Mouse (Mus musculus) CH12.LX (cell line): Measurements from ENCODE around the gene Ccdc88c. TPM values are rescaled to one million over a fixed set of nuclear protein-coding genes. Genes with fewer than 3 reads are reported as not detected.

ENCODE experiments used
- DNase-seq: peaks from one replicate; pipeline ENCODE4 v3.0.0-alpha.2; 2013; ENCODE audit errors: extremely low read depth
- H3K27ac ChIP-seq: 2 replicates; pipeline ENCODE4 v1.5.1; 2012; ENCODE audit warnings: low read depth, mild to moderate bottlenecking, control low read depth, moderate library complexity; ENCODE audit not compliant: insufficient read depth
- H3K27me3 ChIP-seq: replicated peaks from 2 replicates; pipeline ENCODE3; 2012; ENCODE audit warnings: inconsistent platforms
- H3K36me3 ChIP-seq, 2 experiments: replicated peaks in 1 of 2; 2 replicates each; pipeline versions ENCODE3 to v1.6.1; 2012; ENCODE audit warnings: inconsistent platforms in 1 of 2, low read length in 1 of 2, mild to moderate bottlenecking in 1 of 2, mixed read lengths in 1 of 2, moderate library complexity in 1 of 2; ENCODE audit not compliant: control insufficient read depth in 1 of 2, insufficient read depth in 1 of 2
- H3K4me1 ChIP-seq, 2 experiments: 2 replicates each; pipeline ENCODE4 v1.6.1; 2012; ENCODE audit warnings: inconsistent platforms in 1 of 2, moderate library complexity in 1 of 2; ENCODE audit not compliant: insufficient read depth in 2 of 2, control insufficient read depth in 1 of 2
- H3K4me2 ChIP-seq: 2 replicates; pipeline ENCODE4 v1.6.1; 2012; ENCODE audit warnings: low read depth, mild to moderate bottlenecking, control low read depth; ENCODE audit not compliant: poor library complexity, insufficient read depth, severe bottlenecking
- H3K4me3 ChIP-seq, 3 experiments: fragments of 150-350 bp in 1 of 3; sonication (generic) in 1 of 3; replicated peaks in 1 of 3; 2 replicates each; pipeline versions ENCODE3 to v1.5.1; 2011 to 2012; ENCODE audit warnings: low read depth in 2 of 3, low read length in 2 of 3, mild to moderate bottlenecking in 2 of 3, moderate library complexity in 2 of 3, control low read depth in 1 of 3, improper control_type of control experiment in 1 of 3, inconsistent platforms in 1 of 3, mixed read lengths in 1 of 3; ENCODE audit not compliant: poor library complexity in 1 of 3
- H3K79me2 ChIP-seq: replicated peaks from 2 replicates; pipeline ENCODE4 v1.6.1; 2012; ENCODE audit warnings: mild to moderate bottlenecking, moderate library complexity; ENCODE audit not compliant: control insufficient read depth, poor library complexity, insufficient read depth, severe bottlenecking; ENCODE audit errors: extremely low read depth
- H3K9ac ChIP-seq: 2 replicates; pipeline ENCODE4 v1.6.1; 2012; ENCODE audit warnings: low read depth, mild to moderate bottlenecking, control low read depth, moderate library complexity; ENCODE audit not compliant: insufficient read depth
- H3K9me3 ChIP-seq: replicated peaks from 2 replicates; pipeline ENCODE3; 2012; ENCODE audit warnings: low read length, inconsistent platforms, mixed read lengths
- BHLHE40 ChIP-seq: IDR thresholded peaks from 2 replicates; pipeline ENCODE4 v1.6.1; 2011; ENCODE audit warnings: mild to moderate bottlenecking, low read depth, low read length, improper control_type of control experiment
- CHD1 ChIP-seq: IDR thresholded peaks from 2 replicates; pipeline ENCODE4 v1.6.1; 2012; ENCODE audit warnings: low read depth, low read length, improper control_type of control experiment, inconsistent platforms
- CHD2 ChIP-seq: IDR thresholded peaks from 2 replicates; pipeline ENCODE4 v1.6.1; 2011; ENCODE audit warnings: low read length, improper control_type of control experiment
- CTCF ChIP-seq, 2 experiments: IDR thresholded peaks in 1 of 2; conservative IDR thresholded peaks in 1 of 2; 2 replicates each; pipeline ENCODE4 v1.5.1; 2011 to 2012; ENCODE audit warnings: low read depth in 2 of 2, low read length in 2 of 2, improper control_type of control experiment in 1 of 2, inconsistent platforms in 1 of 2, mild to moderate bottlenecking in 1 of 2, moderate library complexity in 1 of 2
- E2F4 ChIP-seq: IDR thresholded peaks from 2 replicates; pipeline ENCODE4 v1.6.1; 2011; ENCODE audit warnings: low read depth, low read length, improper control_type of control experiment; ENCODE audit not compliant: insufficient replicate concordance
- EP300 ChIP-seq: IDR thresholded peaks from 2 replicates; pipeline ENCODE4 v1.6.1; 2011; ENCODE audit warnings: low read length, improper control_type of control experiment
- ETS1 ChIP-seq: conservative IDR thresholded peaks from 2 replicates; pipeline ENCODE4 v1.6.1; 2012; ENCODE audit warnings: low read depth, mild to moderate bottlenecking, inconsistent platforms, low read length, improper control_type of control experiment, moderate library complexity
- IRF4 ChIP-seq: IDR thresholded peaks from 2 replicates; pipeline ENCODE4 v1.6.1; 2014; ENCODE audit warnings: low read depth, mild to moderate bottlenecking, inconsistent platforms, low read length, improper control_type of control experiment
- JUN ChIP-seq: IDR thresholded peaks from 2 replicates; pipeline ENCODE4 v1.6.1; 2011; ENCODE audit warnings: low read depth, mild to moderate bottlenecking, low read length, improper control_type of control experiment, moderate library complexity; ENCODE audit not compliant: insufficient read depth
- KAT2A ChIP-seq: IDR thresholded peaks from 2 replicates; pipeline ENCODE4 v1.6.1; 2012; ENCODE audit warnings: low read length, improper control_type of control experiment, inconsistent platforms; ENCODE audit not compliant: insufficient replicate concordance
- MAFK ChIP-seq: IDR thresholded peaks from 2 replicates; pipeline ENCODE4 v1.6.1; 2011; ENCODE audit warnings: low read length, improper control_type of control experiment; ENCODE audit not compliant: insufficient replicate concordance
- MAZ ChIP-seq: IDR thresholded peaks from 2 replicates; pipeline ENCODE4 v1.6.1; 2012; ENCODE audit warnings: low read depth, mild to moderate bottlenecking, inconsistent platforms, low read length, improper control_type of control experiment, moderate library complexity
- MEF2A ChIP-seq: IDR thresholded peaks from 2 replicates; pipeline ENCODE4 v1.6.1; 2014; ENCODE audit warnings: low read depth, mild to moderate bottlenecking, inconsistent platforms, low read length, improper control_type of control experiment, borderline replicate concordance
- MYC ChIP-seq: IDR thresholded peaks from 2 replicates; pipeline ENCODE4 v1.6.1; 2011; ENCODE audit warnings: low read depth, mild to moderate bottlenecking, improper control_type of control experiment, low read length
- NRF1 ChIP-seq: IDR thresholded peaks from 2 replicates; pipeline ENCODE4 v1.6.1; 2014; ENCODE audit warnings: low read depth, mild to moderate bottlenecking, inconsistent platforms, low read length, improper control_type of control experiment, moderate library complexity
- POLR2AphosphoS2 ChIP-seq: IDR thresholded peaks from 2 replicates; pipeline ENCODE4 v1.6.1; 2011; ENCODE audit warnings: low read depth, low read length, improper control_type of control experiment
- RAD21 ChIP-seq: IDR thresholded peaks from 2 replicates; pipeline ENCODE4 v1.6.1; 2011; ENCODE audit warnings: low read depth, mild to moderate bottlenecking, low read length, improper control_type of control experiment, moderate library complexity
- RCOR1 ChIP-seq: conservative IDR thresholded peaks from 2 replicates; pipeline ENCODE4 v1.6.1; 2012; ENCODE audit warnings: low read depth, mild to moderate bottlenecking, inconsistent platforms, low read length, improper control_type of control experiment
- SIN3A ChIP-seq: IDR thresholded peaks from 2 replicates; pipeline ENCODE4 v1.6.1; 2012; ENCODE audit warnings: low read length, improper control_type of control experiment, inconsistent platforms
- SMC3 ChIP-seq: IDR thresholded peaks from 2 replicates; pipeline ENCODE4 v1.6.1; 2011; ENCODE audit warnings: low read depth, low read length, improper control_type of control experiment
- TBP ChIP-seq: conservative IDR thresholded peaks from 2 replicates; pipeline ENCODE4 v1.6.1; 2011; ENCODE audit warnings: low read depth, low read length, improper control_type of control experiment
- ZC3H11A ChIP-seq: IDR thresholded peaks from 2 replicates; pipeline ENCODE4 v1.6.1; 2012; ENCODE audit warnings: low read depth, mild to moderate bottlenecking, inconsistent platforms, low read length, improper control_type of control experiment
- ZKSCAN1 ChIP-seq: IDR thresholded peaks from 2 replicates; pipeline ENCODE4 v1.6.1; 2012; ENCODE audit warnings: low read depth, inconsistent platforms, low read length, improper control_type of control experiment, borderline replicate concordance
- dilution Hi-C: fragments of 300-500 bp; cut with MboI; formaldehyde crosslinking; loops from 2 replicates; pipeline ENCODE4 v1.14.3; 2020; ENCODE audit warnings: low sequenced_read_pairs; ENCODE audit not compliant: extremely low pct_unique_long_range_greater_than_20kb, extremely low pct_ligation_motif_present
- in situ Hi-C: fragments of 300-500 bp; cut with MboI; formaldehyde crosslinking; loops from 3 replicates; pipeline ENCODE4 v1.14.3; 2019; ENCODE audit warnings: low sequenced_read_pairs, low pct_ligation_motif_present, low pct_unique_long_range_greater_than_20kb, mixed read lengths
- polyA plus RNA-seq: library from polyadenylated mRNA; unstranded; fragments of >175 nt; gene quantifications from 2 replicates; pipeline ENCODE4 v1.2.1, GENCODE M21; 2012; ENCODE audit warnings: low read depth; ENCODE audit not compliant: insufficient read length
- total RNA-seq, 2 experiments: library from RNA; depleted of rRNA; stranded (reverse); fragments of 300-350 nt in 1 of 2; fragments of >200 nt in 1 of 2; gene quantifications; 2 replicates each; pipeline ENCODE4 v1.2.3; 2012 to 2014

Gene Ccdc88c
- total and polyA plus RNA-seq, 3 experiments, result 20.3 to 32.7 (median 24.9) TPM

DNA sequence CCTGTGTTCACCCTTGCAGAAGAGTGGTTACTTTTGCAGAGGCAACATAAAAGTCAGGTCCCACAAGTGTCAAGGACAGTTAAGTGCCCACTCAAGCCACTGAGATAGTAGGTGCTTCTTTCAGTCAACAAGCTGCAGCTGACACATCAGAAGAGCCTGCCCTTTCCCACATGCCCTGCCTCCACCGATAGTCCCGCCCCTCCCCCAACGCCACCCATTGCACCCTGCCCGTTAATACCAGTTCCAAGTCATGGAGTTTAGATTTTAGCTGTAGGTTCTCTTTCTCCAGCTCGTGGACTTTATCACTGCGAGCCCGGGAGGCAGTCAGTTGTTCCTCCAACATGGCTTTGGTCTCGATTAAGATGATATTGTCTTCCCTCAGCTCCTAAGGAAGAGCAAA is 74.9 kb downstream of the Ccdc88c start:
- peaks cover 2 to 12% of the 10 kb centered on the region in 2 experiments; a peak in 3 of 4 replicates for H3K4me1 ChIP-seq
- no peak overlapping the region for H3K4me2 ChIP-seq
- TF ChIP-seq TBP, result no peak
- no peak for TF ChIP-seq MAFK
- TF ChIP-seq RCOR1, result no peak
- TF ChIP-seq IRF4, result no peak
- no peak for TF ChIP-seq ZC3H11A
- no peak for TF ChIP-seq E2F4
- no peak for TF ChIP-seq JUN
- dilution Hi-C loops, result no loop called here
- no peak overlapping the region for H3K27ac ChIP-seq
- no peak overlapping the region for H3K4me3 ChIP-seq
- DNase-seq, result no peak
- peaks cover 63 to 95% of the 10 kb centered on the region in 2 experiments for H3K36me3 ChIP-seq
- in situ Hi-C loops, result no loop called here
- H3K79me2 ChIP-seq, result no peaks in the 10 kb centered on the region
- H3K9ac ChIP-seq, result no peak overlapping the region
- no peaks in the 10 kb centered on the region for H3K27me3 ChIP-seq
- no peaks in the 10 kb centered on the region for H3K9me3 ChIP-seq

DNA sequence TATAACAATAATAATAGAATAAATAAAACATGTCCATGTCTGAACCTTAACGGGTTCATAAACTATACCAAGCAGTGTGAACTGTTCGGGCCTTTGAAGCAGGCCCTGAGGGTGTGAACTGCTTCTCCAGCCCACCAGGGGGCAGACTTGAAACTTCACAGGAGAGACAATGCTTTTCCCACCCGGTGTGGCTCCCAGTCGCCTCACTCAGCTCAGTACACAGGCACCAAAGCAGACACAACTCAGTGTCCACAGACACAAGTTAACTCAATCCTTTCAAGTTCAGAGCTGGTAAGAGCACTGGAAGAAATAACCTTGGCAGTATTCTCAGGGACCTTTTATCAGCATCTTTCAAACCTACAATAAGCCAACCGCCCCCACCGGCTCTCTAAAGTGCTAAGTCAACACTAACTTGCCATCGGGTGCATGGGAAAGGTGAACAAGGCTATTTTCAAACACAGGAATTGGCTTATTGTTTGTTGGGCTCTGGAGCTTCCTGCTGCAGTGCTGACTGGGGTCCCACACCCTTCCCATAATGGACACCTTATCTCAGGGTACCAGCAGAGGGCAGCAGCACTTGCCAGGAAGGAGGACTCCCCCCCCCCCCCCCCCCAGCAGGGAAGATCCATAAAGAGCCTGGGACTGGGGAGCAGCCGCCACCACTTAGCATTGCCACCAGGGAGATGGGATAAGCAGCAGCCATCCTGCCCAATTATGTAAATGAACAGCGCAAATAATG is 76.5 kb downstream of the Ccdc88c start:
- Histone ChIP-seq H3K4me2 (no peak overlapping the region), H3K79me2 (no peaks in the 10 kb centered on the region), H3K4me1 (peaks cover 0 to 3% of the 10 kb centered on the region in 2 experiments; a peak in 1 of 4 replicates), H3K36me3 (peaks cover 75 to 95% of the 10 kb centered on the region in 2 experiments), H3K9me3 (no peaks in the 10 kb centered on the region), H3K27me3 (no peaks in the 10 kb centered on the region), H3K27ac (no peak overlapping the region), H3K9ac (no peak overlapping the region), H3K4me3 (no peak overlapping the region)
- dilution Hi-C loops, result no loop called here
- in situ Hi-C loops, result no loop called here
- peak; percentile 77 for DNase-seq
- TF ChIP-seq POLR2AphosphoS2 (no peak), MEF2A (0 out of 2 replicates have a peak, but pooled peaks have one; percentile 14), ZKSCAN1 (no peak), MAFK (no peak), SIN3A (peak; percentile 38; the same call in 1 of the 2 replicates), NRF1 (no peak), CHD1 (no peak), SMC3 (peak; percentile 84), EP300 (no peak), ZC3H11A (peak; percentile 34; the same call in 1 of the 2 replicates), CHD2 (no peak), RAD21 (peak; percentile 68), MYC (peak; percentile 69), CTCF (conservative IDR thresholded peaks at IDR 0.05 in 1 of 2, IDR thresholded peaks at IDR 0.05 in 1 of 2; ENCODE audit: low read depth in 2 of 2, low read length in 2 of 2) (peak; percentile 46 to 88), KAT2A (no peak), MAZ (no peak), ETS1 (no peak), BHLHE40 (no peak)
